Mouse (Mus musculus) liver, adult 2 months (tissue): ENCODE data around the gene 1810010H24Rik.

Experiments
- CTCF ChIP-seq: fragments of 200-500 bp; IDR thresholded peaks from 2 replicates; pipeline ENCODE4 v1.5.1; 2011; ENCODE audit warnings: low read depth, low read length, control low read depth
- POLR2A ChIP-seq: fragments of 200-500 bp; IDR thresholded peaks from 2 replicates; pipeline ENCODE4 v1.6.1; 2011; ENCODE audit warnings: low read length, control low read depth; ENCODE audit not compliant: insufficient read depth; ENCODE audit errors: extremely low read depth

GRCm38 (mm10) chr11:107044321-107044720 is 18.8 kb downstream of the 1810010H24Rik start:
- TF ChIP-seq POLR2A: no peak
- peak; percentile 45 for TF ChIP-seq CTCF
